Mouse (Mus musculus): ENCODE measurements around the gene Dyrk1a. TPM values are rescaled to one million over a fixed set of nuclear protein-coding genes. Genes with fewer than 3 reads are reported as not detected.

Gene Dyrk1a
- 13.3 and 18.2 TPM in 2 replicates for polyA plus RNA-seq (2014; fragmentation: Nextera tagmentation; extraction: Ambion mirVana)

DNA sequence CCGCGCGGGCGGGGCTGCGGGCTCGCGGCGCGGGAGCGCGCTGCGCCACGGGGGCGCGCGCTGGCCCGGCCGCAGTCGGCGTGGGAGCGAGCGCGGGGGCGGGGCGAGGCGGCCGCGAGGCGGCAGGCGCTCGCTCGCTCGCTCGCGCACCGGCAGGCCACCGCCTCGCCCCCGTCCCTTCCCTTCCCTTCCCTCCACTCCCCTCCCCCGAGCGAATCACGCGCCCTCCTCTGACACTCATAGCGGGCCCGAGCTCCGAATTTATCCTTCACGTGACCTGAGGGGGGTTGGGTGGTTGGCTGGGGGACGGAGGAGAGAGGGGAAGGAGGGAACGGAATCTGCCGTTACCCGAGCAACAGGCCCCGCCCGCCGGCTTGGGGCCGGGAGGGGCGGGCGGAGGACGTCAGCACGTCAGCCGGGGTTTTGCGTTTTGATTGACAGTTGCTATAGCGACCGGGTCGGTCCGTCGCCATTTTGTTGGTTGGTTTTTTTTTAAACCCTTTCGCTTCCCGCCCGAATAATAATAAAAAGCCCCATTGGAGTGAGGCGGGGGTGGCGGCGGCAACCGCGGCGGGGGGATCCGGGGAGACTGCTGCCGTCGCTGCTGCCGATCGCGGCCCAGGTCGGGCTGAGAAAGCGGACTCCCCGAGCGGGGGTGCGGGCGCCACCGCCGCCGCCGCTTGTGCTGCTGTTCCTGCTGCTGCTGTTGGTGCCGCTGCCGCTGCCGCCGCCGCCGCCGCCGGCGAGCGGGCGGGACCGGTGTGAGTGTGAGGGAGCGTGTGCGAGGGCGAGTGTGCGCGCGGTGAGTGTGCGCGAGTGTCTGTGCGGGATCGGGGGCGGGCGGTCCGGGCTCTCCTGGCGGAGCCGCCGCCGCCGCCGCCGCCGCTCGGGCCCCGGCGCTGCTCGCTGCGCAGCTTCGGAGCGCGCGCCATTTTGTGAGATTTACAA is at the start of gene Dyrk1a:
Gene Dyrk1a (plus strand): TSS at position 782 of the 948 bp plus-strand sequence.
- H3K27ac ChIP-seq (ENCODE audit: low read depth, low read length) = peak within 1 kb of the TSS; percentile 100
- WGBS = under 1% methylated on average over 84 of the region's 133 CpGs
- peaks cover 21% of the 10 kb centered on the region; the same call in 1 of the 2 replicates for H3K4me1 ChIP-seq (ENCODE audit: control insufficient read depth, insufficient read depth, low read length)
- H3K9ac ChIP-seq (ENCODE audit: low read depth, low read length) = peak within 1 kb of the TSS; percentile 100
- no peaks in the 10 kb centered on the region for H3K27me3 ChIP-seq (ENCODE audit: control insufficient read depth, insufficient read depth, low read length)
- H3K36me3 ChIP-seq (ENCODE audit: control insufficient read depth, insufficient read depth, low read length) = no peaks in the 10 kb centered on the region
- peak within 1 kb of the TSS; percentile 78 for H3K4me2 ChIP-seq (replicated peaks; ENCODE audit: low read depth, low read length)
- no peaks in the 10 kb centered on the region for H3K9me3 ChIP-seq (ENCODE audit: control insufficient read depth, low read length)
- peak; percentile 97 for ATAC-seq (ENCODE audit: low FRiP score, low TSS enrichment)
- peak within 1 kb of the TSS; percentile 99 for H3K4me3 ChIP-seq (ENCODE audit: low read length)

DNA sequence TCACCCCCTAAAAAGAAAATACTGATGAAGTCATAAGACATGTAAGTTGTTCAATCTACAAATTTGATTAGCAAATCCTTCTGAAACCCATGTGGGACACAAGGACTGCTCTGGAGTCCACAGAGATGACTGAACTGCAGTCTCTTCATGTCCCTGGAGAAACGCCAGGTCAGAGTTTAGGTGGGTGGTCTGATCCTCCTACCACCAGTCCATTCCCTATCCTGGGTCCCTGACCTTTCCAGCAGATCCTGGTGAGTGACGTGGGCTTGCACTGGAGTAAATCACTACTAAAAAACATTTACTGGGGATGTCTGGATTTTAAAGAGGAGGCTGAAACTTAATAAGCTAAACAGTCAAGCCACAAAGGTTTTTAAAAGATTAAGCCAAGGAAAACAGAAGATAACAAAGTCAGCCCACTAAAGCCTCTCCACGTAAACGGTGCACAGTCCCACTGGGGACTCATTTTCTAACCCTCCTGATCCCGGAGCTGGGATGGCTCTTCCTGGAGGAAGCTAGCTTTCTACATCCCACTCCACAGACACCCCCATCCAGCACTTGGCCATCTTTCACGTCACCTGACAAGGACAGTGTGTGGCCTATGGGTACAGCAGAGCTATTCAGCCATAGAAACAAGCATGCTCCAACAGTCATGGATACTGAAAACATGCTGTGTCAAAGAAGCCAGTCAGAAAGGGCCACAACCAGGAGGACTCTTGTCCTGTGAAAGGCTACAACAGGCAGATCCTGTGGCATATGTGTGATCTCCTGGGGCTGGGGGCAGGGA is 46.0 kb upstream of the Dyrk1a start:
- WGBS = 44% methylated on average over 6 of the region's 6 CpGs
- Histone ChIP-seq H3K36me3 (ENCODE audit: control insufficient read depth, insufficient read depth, low read length) (no peaks in the 10 kb centered on the region), H3K4me2 (replicated peaks; ENCODE audit: low read depth, low read length) (no peak overlapping the region), H3K4me1 (ENCODE audit: control insufficient read depth, insufficient read depth, low read length) (peaks cover 16% of the 10 kb centered on the region), H3K9ac (ENCODE audit: low read depth, low read length) (peak overlapping the region; percentile 8; the same call in 1 of the 2 replicates), H3K27ac (ENCODE audit: low read depth, low read length) (no peak overlapping the region), H3K9me3 (ENCODE audit: control insufficient read depth, low read length) (no peaks in the 10 kb centered on the region), H3K4me3 (ENCODE audit: low read length) (no peak overlapping the region), H3K27me3 (ENCODE audit: control insufficient read depth, insufficient read depth, low read length) (no peaks in the 10 kb centered on the region)
- ATAC-seq (ENCODE audit: low FRiP score, low TSS enrichment) = no peak

DNA sequence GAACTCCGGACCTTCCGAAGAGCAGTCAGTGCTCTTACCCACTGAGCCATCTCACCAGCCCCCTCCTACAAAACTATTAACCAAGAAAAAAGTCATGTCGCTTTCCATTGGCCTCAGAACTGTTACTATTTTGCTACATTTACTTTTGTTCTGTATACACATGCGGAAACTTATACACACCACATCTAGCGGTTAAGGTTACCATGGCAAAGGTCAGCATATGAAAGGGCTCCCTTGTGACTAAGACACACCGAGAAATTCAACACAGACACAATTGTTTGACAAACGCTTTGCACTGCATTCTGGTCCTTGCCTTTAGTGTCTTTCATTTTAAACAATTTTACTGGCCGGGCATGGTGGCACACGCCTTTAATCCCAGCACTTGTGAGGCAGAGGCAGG is 45.1 kb upstream of the Dyrk1a start:
- H3K4me3 ChIP-seq (ENCODE audit: low read length) = no peak overlapping the region
- ATAC-seq (ENCODE audit: low FRiP score, low TSS enrichment) = no peak
- H3K36me3 ChIP-seq (ENCODE audit: control insufficient read depth, insufficient read depth, low read length) = no peaks in the 10 kb centered on the region
- 89% methylated on average over 9 of the region's 9 CpGs for WGBS
- H3K4me1 ChIP-seq (ENCODE audit: control insufficient read depth, insufficient read depth, low read length) = peaks cover 16% of the 10 kb centered on the region
- no peaks in the 10 kb centered on the region for H3K27me3 ChIP-seq (ENCODE audit: control insufficient read depth, insufficient read depth, low read length)
- no peaks in the 10 kb centered on the region for H3K9me3 ChIP-seq (ENCODE audit: control insufficient read depth, low read length)
- H3K4me2 ChIP-seq (replicated peaks; ENCODE audit: low read depth, low read length) = no peak overlapping the region
- H3K9ac ChIP-seq (ENCODE audit: low read depth, low read length) = no peak overlapping the region
- no peak overlapping the region for H3K27ac ChIP-seq (ENCODE audit: low read depth, low read length)

DNA sequence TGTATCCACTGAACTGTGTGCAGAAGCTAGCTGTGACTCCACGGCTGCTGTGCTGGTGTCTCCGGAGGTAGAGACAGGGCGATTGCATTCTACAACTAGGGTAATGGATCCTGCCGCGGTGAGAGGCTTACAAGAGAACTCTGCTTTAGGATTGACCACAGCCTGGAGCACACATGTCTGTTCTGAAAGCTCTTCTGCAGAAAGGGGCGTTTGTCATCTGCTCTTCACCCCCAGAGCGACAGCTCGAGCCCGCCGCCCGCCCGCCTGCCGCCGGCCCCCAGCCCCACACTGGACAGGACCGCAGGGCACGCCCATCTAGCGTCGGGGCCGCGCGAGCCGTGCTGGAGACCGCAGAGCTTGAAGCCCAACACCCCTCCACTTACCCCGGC is 43.9 kb upstream of the Dyrk1a start:
- Histone ChIP-seq H3K4me2 (replicated peaks; ENCODE audit: low read depth, low read length) (peak overlapping the region; percentile 69), H3K4me3 (ENCODE audit: low read length) (peak overlapping the region; percentile 62), H3K9me3 (ENCODE audit: control insufficient read depth, low read length) (no peaks in the 10 kb centered on the region), H3K36me3 (ENCODE audit: control insufficient read depth, insufficient read depth, low read length) (no peaks in the 10 kb centered on the region), H3K4me1 (ENCODE audit: control insufficient read depth, insufficient read depth, low read length) (peaks cover 16% of the 10 kb centered on the region), H3K9ac (ENCODE audit: low read depth, low read length) (peak overlapping the region; percentile 71), H3K27me3 (ENCODE audit: control insufficient read depth, insufficient read depth, low read length) (no peaks in the 10 kb centered on the region), H3K27ac (ENCODE audit: low read depth, low read length) (peak overlapping the region; percentile 93)
- WGBS = under 1% methylated on average over 24 of the region's 24 CpGs
- ATAC-seq (ENCODE audit: low FRiP score, low TSS enrichment) = peak; percentile 73

DNA sequence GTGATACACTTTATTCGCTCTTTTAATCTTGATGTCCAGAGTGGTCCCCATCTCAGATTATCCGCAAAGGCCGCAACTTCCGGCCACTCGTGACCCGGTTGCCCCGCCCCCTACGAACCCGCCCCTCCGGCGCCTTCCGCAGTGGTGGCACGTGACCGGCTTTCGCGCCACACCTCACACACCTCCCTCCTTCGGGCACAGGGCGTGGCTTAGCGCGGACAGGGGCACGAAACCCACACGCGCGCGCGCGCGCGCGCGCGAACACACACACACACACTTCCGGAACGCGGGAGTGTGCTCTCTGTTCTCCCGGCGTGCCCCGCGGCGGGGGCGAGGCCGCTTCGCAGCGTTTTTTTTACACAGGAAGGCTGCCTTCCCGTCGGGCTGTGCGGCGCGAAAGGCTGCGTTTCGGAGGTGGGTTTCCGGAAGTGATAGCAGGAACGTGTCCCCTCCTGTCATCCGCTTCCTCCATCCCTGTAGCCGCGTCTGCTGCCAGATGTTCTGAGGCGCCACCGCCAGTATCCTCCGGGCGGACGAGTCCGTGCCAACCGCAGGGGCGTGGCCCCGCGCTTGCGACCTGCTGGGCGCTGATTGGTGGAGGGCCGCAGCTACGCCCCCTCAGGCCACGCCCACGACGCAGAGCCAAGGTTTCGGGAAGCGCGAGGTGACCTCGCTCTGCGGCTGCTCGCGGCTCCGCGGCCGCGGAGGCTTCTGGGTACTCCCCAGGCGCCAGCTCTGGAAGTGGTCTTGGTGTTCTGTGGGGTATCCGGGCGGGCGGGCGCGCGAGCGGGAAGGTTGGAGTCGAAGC is 43.3 kb upstream of the Dyrk1a start, which contains the start of gene Vps26c:
Gene Vps26c (minus strand): TSS at position 487 of the 808 bp plus-strand sequence.
- peak within 1 kb of the TSS; percentile 93 for H3K27ac ChIP-seq (ENCODE audit: low read depth, low read length)
- no peaks in the 10 kb centered on the region for H3K9me3 ChIP-seq (ENCODE audit: control insufficient read depth, low read length)
- H3K36me3 ChIP-seq (ENCODE audit: control insufficient read depth, insufficient read depth, low read length) = no peaks in the 10 kb centered on the region
- peak within 1 kb of the TSS; percentile 62 for H3K4me3 ChIP-seq (ENCODE audit: low read length)
- WGBS = under 1% methylated on average over 92 of the region's 93 CpGs
- peak within 1 kb of the TSS; percentile 71 for H3K9ac ChIP-seq (ENCODE audit: low read depth, low read length)
- H3K4me1 ChIP-seq (ENCODE audit: control insufficient read depth, insufficient read depth, low read length) = peaks cover 16% of the 10 kb centered on the region
- peak within 1 kb of the TSS; percentile 69 for H3K4me2 ChIP-seq (replicated peaks; ENCODE audit: low read depth, low read length)
- peak; percentile 95 for ATAC-seq (ENCODE audit: low FRiP score, low TSS enrichment)
- no peaks in the 10 kb centered on the region for H3K27me3 ChIP-seq (ENCODE audit: control insufficient read depth, insufficient read depth, low read length)

DNA sequence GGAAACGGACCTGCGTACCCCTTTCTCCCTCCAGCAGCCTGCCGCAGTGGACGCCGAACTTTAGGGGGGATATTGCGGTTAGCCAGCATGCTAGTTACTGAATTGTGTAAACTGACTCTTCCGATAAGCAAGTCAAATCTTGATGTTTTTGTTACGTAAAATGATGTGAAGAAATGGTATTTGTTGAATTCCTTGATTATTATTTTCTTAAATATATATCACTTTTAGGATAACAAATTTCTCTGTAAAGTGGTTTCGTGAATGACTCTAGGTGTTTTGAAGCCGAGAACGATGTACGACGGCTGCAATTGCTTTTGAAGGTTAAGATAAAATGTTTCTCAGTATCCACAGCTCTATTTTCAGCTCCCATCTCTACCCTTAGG is 42.7 kb upstream of the Dyrk1a start:
- H3K36me3 ChIP-seq (ENCODE audit: control insufficient read depth, insufficient read depth, low read length) = no peaks in the 10 kb centered on the region
- H3K4me3 ChIP-seq (ENCODE audit: low read length) = peak overlapping the region; percentile 62
- peaks cover 16% of the 10 kb centered on the region for H3K4me1 ChIP-seq (ENCODE audit: control insufficient read depth, insufficient read depth, low read length)
- WGBS = 6% methylated on average over 13 of the region's 13 CpGs
- H3K27ac ChIP-seq (ENCODE audit: low read depth, low read length) = peak overlapping the region; percentile 93
- no peak for ATAC-seq (ENCODE audit: low FRiP score, low TSS enrichment)
- no peaks in the 10 kb centered on the region for H3K9me3 ChIP-seq (ENCODE audit: control insufficient read depth, low read length)
- no peaks in the 10 kb centered on the region for H3K27me3 ChIP-seq (ENCODE audit: control insufficient read depth, insufficient read depth, low read length)
- H3K9ac ChIP-seq (ENCODE audit: low read depth, low read length) = peak overlapping the region; percentile 71
- peak overlapping the region; percentile 69 for H3K4me2 ChIP-seq (replicated peaks; ENCODE audit: low read depth, low read length)

DNA sequence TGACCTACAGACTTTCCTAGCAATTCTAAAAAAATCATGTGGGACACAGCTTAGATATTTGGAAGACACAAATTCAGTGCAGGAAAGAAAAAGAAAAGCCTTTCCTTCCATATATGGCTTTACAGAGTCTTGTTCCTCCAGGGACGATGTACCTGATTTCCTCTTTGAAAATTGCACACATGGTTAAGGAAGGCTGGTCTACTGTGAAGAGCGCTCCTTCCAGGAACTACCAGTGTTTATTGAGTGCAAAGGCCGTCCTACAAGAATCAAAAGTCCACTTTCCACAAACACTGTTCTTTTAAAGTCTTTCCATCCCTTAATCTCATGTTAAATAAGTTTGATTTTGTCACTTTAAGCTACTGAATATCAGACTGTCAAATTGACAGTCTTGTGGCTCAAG is 42.3 kb upstream of the Dyrk1a start:
- H3K9me3 ChIP-seq (ENCODE audit: control insufficient read depth, low read length) = no peaks in the 10 kb centered on the region
- peak overlapping the region; percentile 69 for H3K4me2 ChIP-seq (replicated peaks; ENCODE audit: low read depth, low read length)
- H3K4me1 ChIP-seq (ENCODE audit: control insufficient read depth, insufficient read depth, low read length) = peaks cover 16% of the 10 kb centered on the region
- no peaks in the 10 kb centered on the region for H3K27me3 ChIP-seq (ENCODE audit: control insufficient read depth, insufficient read depth, low read length)
- H3K4me3 ChIP-seq (ENCODE audit: low read length) = peak overlapping the region; percentile 62
- H3K36me3 ChIP-seq (ENCODE audit: control insufficient read depth, insufficient read depth, low read length) = no peaks in the 10 kb centered on the region
- no peak for ATAC-seq (ENCODE audit: low FRiP score, low TSS enrichment)
- 56% methylated on average over 3 of the region's 3 CpGs for WGBS
- peak overlapping the region; percentile 71 for H3K9ac ChIP-seq (ENCODE audit: low read depth, low read length)
- H3K27ac ChIP-seq (ENCODE audit: low read depth, low read length) = peak overlapping the region; percentile 93; the same call in 1 of the 2 replicates

DNA sequence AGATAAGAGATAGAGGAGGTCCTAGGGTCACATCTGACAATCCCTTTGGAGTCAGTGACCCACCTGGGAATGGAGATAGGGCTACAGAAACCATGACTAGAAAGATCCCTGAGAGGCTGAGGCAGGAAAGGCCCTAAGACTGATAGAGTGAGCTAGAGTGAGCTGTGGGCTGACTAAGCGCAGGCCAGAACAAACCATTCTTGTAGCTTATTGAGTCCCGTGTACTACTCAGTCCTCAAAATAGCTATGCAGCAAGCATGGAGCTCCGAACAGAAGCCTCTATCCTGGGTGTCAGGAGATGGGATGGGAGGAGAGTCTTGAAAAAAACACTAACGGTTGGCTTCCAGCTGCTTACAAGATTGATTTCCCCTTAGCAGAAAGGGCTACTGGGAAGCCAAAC is 38.5 kb upstream of the Dyrk1a start:
- no peaks in the 10 kb centered on the region for H3K9me3 ChIP-seq (ENCODE audit: control insufficient read depth, low read length)
- no peak overlapping the region for H3K4me2 ChIP-seq (replicated peaks; ENCODE audit: low read depth, low read length)
- no peak overlapping the region for H3K9ac ChIP-seq (ENCODE audit: low read depth, low read length)
- H3K27me3 ChIP-seq (ENCODE audit: control insufficient read depth, insufficient read depth, low read length) = no peaks in the 10 kb centered on the region
- no peak for ATAC-seq (ENCODE audit: low FRiP score, low TSS enrichment)
- H3K4me3 ChIP-seq (ENCODE audit: low read length) = no peak overlapping the region
- 85% methylated on average over 4 of the region's 4 CpGs for WGBS
- H3K27ac ChIP-seq (ENCODE audit: low read depth, low read length) = no peak overlapping the region
- H3K4me1 ChIP-seq (ENCODE audit: control insufficient read depth, insufficient read depth, low read length) = peaks cover 7% of the 10 kb centered on the region
- no peaks in the 10 kb centered on the region for H3K36me3 ChIP-seq (ENCODE audit: control insufficient read depth, insufficient read depth, low read length)

All from kidney, embryonic 14.5 days (tissue).